In genomic region chr4:138331647-138332046, GRCm38 (mm10) we compare ENCODE assay signal across 22 mouse cellular contexts. TPM values are rescaled to one million over a fixed set of nuclear protein-coding genes. Genes with fewer than 3 reads are reported as not detected.
A peak's percentile ranks its signal among the peaks of the same experiment; 100 is the strongest.
DNase-seq lines count a peak whose midpoint lies in the region; ATAC-seq lines count a peak whose summit lies in the region.
"Had no signal": no experiment of that assay in that cellular context is flagged by ENCODE, and none has a peak within 500 bp of the region (broad histone marks: within the 10 kb centered on the region; RNA-seq: fewer than 3 reads in every experiment).

No protein-coding gene starts in this region.

- H3K36me3 ChIP-seq in kidney, embryonic 15.5 days, result no peaks in the 10 kb centered on the region
- H3K36me3 ChIP-seq: embryonic facial prominence, embryonic 15.5 days; G1E; heart, embryonic 15.5 days; midbrain, embryonic 12.5 days; neural tube, embryonic 15.5 days had no signal

- no peak for ATAC-seq in kidney, embryonic 15.5 days (replicated peaks; ENCODE audit: low FRiP score)
- ATAC-seq: forebrain, embryonic 16.5 days; hindbrain, embryonic 16.5 days; intestine, postnatal 0 days had no signal

- intact Hi-C loops in left cerebral cortex, postnatal 4 days (cut with DNase I), result no loop called here

- H3K4me3 ChIP-seq in kidney, embryonic 15.5 days (replicated peaks), result no peak overlapping the region
- H3K4me3 ChIP-seq: embryonic facial prominence, embryonic 15.5 days; heart, embryonic 15.5 days; midbrain, embryonic 12.5 days; myocyte; neural tube, embryonic 15.5 days had no signal

- no peak overlapping the region for H3K9ac ChIP-seq in kidney, embryonic 15.5 days
- H3K9ac ChIP-seq: embryonic facial prominence, embryonic 15.5 days; heart, embryonic 15.5 days; liver, embryonic 14.5 days; midbrain, embryonic 12.5 days; neural tube, embryonic 15.5 days had no signal

- no peak overlapping the region for H3K4me2 ChIP-seq in kidney, embryonic 15.5 days
- H3K4me2 ChIP-seq: embryonic facial prominence, embryonic 15.5 days; heart, embryonic 15.5 days; midbrain, embryonic 12.5 days; neural tube, embryonic 15.5 days had no signal

- DNase-seq in cerebellum, adult 11 months, result peak; percentile 38
- no peak for DNase-seq in cerebellum, adult 9-10 months
- DNase-seq in left cerebral cortex, postnatal 4 days, result peak; percentile 51
- DNase-seq in left cerebral cortex, adult 8-10 months (ENCODE audit: low spot score in 2 of 2), result no peak
- peak; percentile 75 for DNase-seq in Muller cell, postnatal 12 days (ENCODE audit: inconsistent ontology term)
- peak; percentile 46 to 52 for DNase-seq in cerebellum, postnatal 36 days
- DNase-seq: adrenal gland, postnatal 36 days; heart, postnatal 4 days; thymus, postnatal 14 days had no signal

- H3K27ac ChIP-seq in kidney, embryonic 15.5 days, result no peak overlapping the region
- H3K27ac ChIP-seq: embryonic facial prominence, embryonic 15.5 days; heart, embryonic 15.5 days; kidney, postnatal 0 days; liver, embryonic 14.5 days; midbrain, embryonic 12.5 days; neural tube, embryonic 15.5 days; stomach, postnatal 0 days had no signal

- H3K4me1 ChIP-seq in kidney, embryonic 15.5 days, result peaks cover under 1% of the 10 kb centered on the region

- H3K27me3 ChIP-seq in kidney, embryonic 15.5 days, result peaks cover 21% of the 10 kb centered on the region

- 85% methylated on average over 9 of the region's 9 CpGs for WGBS in kidney, embryonic 15.5 days

- H3K9me3 ChIP-seq in kidney, embryonic 15.5 days (replicated peaks), result no peaks in the 10 kb centered on the region
- H3K9me3 ChIP-seq: embryonic facial prominence, embryonic 15.5 days; heart, embryonic 15.5 days; midbrain, embryonic 12.5 days; neural tube, embryonic 15.5 days had no signal

RNA-seq across cellular contexts. Expression of gene Pink1, which starts 5.5 kb away (rescaled TPM):
- total RNA-seq in left cerebral cortex, postnatal 4 days (2021), result 100 to 1,000 TPM; 120 to 126 TPM
- total RNA-seq in left cerebral cortex, adult 8-10 months (2022), result 100 to 1,000 TPM; 329 to 369 (median 363) TPM
- polyA plus RNA-seq in kidney, embryonic 15.5 days (2015; fragmentation: Nextera tagmentation; extraction: Ambion mirVana), result 47.5 and 50.3 TPM in 2 replicates

RNA-seq across cellular contexts. Expression of gene Ddost, which starts 27.1 kb away (rescaled TPM):
- 100 to 1,000 TPM; 108 to 115 TPM for total RNA-seq in left cerebral cortex, postnatal 4 days (2021)
- total RNA-seq in left cerebral cortex, adult 8-10 months (2022), result 100 to 1,000 TPM in 1 of 4 experiments, 10 to 100 TPM in 3; 92.1 to 102 (median 93.0) TPM
- 365 and 386 TPM in 2 replicates for polyA plus RNA-seq in kidney, embryonic 15.5 days (2015; fragmentation: Nextera tagmentation; extraction: Ambion mirVana)

RNA-seq across cellular contexts. Expression of gene Cda, which starts 36.1 kb away (rescaled TPM):
- total RNA-seq in left cerebral cortex, postnatal 4 days (2021), result under 1 TPM; 0.76 to 0.87 TPM
- 1 to 10 TPM; 3.4 to 5.3 (median 4.4) TPM for total RNA-seq in left cerebral cortex, adult 8-10 months (2022)
- polyA plus RNA-seq in kidney, embryonic 15.5 days (2015; fragmentation: Nextera tagmentation; extraction: Ambion mirVana), result 21.3 and 22.0 TPM in 2 replicates
- total RNA-seq: G1E had no signal
- polyA plus RNA-seq: G1E had no signal

Comparison
In these comparisons a context has a peak if more than half of its experiments do, and no peak if none do; other contexts are left out.
1. DNase-seq: peak in cerebellum, adult 11 months (single experiment), left cerebral cortex, postnatal 4 days (single experiment), Muller cell, postnatal 12 days (single experiment) and cerebellum, postnatal 36 days (2 of 2); none in cerebellum, adult 9-10 months (single experiment) and left cerebral cortex, adult 8-10 months (0 of 2).